Mouse (Mus musculus) cerebellum, adult 9-11 months (tissue): ENCODE results near the gene Ngef.

Source experiments
- DNase-seq: peaks from one replicate; pipeline ENCODE4 v3.0.0; 2022

The Ngef gene

GRCm38 (mm10) chr1:87562967-87563366 is 10.7 kb downstream of the Ngef start:
- no peak for DNase-seq

DNA sequence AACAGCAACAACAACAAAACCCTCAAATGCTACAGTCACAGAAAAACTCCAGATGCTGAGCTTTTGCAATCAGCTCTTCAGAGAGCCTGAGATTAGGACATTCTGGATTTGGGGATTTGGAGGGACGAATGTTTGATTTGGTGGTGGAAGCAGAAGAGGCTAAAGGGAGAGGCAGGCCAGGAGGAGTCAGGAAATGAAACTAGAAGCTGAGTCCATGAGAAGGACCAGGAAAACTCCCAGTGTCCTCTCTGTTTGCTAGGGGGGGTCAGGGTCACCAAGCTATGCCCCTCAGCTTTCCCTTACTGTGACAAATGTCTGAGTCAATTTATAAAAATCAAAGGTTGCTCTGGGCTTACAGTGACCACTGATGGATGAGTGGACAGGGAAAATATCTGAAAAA is 20.1 kb downstream of the Ngef start:
- no peak for DNase-seq

DNA sequence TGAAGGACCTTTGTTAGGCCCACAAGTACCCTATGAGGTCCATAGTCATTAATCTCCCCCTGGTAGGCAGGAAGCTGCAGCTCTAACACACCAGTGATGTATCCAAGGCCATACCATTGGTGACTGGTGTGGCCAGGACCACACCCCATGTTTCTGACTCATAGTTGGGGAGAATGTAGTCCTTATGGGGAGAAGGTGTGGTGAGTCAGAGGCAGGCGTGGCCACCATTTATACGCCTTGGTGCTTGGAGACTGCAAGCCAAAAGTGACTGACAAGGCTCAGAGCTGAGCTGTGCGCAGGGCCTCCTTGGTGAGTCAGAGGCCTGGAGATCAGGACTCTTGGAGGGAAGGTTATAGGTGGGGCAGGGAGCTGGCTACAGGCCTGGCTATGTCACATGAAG is 22.7 kb downstream of the Ngef start:
- DNase-seq, result no peak

DNA sequence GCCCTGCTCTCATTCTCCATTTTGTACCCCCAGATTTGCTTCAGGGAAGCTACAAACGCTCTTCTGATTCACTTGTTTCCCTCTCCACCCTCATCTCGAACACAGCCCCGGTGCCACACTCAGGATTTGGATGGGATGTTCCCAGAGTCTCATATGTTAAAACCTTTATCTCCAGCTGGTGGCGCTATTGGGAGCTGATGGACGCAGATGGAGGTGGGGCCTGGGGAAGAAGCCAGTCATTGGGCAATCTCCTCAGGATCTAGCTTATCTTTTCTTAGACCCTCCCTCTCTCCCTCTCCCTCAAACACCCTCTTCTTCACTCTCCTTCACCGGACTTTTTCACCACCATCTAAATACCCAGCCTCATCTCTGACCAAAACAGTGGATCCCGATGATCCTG is 32.1 kb downstream of the Ngef start:
- DNase-seq, result peak; percentile 16

DNA sequence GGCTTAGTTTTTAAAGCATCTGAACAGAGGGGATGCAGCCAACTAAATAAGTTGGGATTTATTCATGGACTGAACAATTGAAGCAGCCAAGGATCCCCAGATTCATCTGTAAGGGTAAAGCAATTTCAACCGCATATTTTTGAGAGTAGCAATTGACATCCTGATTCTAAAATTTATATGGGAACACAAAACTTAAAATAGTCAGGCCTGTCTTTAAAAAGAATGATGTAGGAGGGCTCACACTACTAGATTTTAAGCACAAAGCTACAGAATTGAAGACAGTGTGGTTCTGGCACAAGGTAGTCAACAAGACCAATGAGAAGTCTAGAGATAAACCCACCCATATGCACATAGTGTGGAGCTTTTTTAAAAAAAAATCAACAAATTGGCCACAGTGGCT is 36.7 kb downstream of the Ngef start:
- no peak for DNase-seq

DNA sequence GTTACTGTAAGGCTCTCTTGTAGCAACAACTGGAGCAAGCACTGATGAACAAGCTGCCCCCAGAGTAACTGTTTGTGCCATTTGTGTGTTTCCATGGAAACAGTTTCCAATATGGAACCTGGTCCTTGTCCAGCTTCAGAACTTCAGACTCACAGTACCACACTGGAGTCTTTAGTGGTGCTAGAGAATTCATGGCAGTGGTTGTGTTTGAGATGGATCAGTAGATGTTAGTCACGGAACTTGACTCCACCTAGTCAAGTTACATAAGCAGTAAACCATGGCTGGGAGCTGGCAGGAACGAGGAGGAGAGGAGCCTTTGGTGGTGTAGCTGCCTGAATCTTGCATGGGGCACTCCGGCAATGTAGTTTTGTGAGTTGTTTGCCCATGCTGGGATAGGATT is 39.6 kb downstream of the Ngef start:
- no peak for DNase-seq

- no peak for DNase-seq
Measured at GRCm38 (mm10) chr1:87532346-87532745, 41.3 kb downstream of the Ngef start.

- DNase-seq, result peak; percentile 30
Measured at GRCm38 (mm10) chr1:87527191-87527590, 46.5 kb downstream of the Ngef start.

DNA sequence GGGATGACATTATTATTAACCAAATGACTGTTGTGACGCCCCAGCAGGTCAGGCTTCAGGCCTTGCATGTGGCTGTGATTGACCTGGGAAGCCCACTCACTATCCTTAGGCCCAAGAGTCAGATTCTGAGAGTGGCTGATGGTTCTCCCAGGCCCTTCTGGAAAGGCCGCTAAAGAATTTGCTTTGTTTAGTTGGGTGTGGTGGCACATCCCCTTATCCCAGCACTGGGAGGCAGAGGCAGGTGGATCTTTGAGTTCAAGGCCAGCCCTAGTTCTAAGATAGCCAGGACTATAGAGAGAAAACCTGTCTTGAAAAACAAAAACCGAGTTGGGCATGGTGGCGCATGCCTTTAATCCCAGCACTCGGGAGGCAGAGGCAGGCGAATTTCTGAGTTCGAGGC is 48.6 kb downstream of the Ngef start:
- no peak for DNase-seq

- no peak for DNase-seq
Measured at GRCm38 (mm10) chr1:87521523-87521922, 52.1 kb downstream of the Ngef start.

DNA sequence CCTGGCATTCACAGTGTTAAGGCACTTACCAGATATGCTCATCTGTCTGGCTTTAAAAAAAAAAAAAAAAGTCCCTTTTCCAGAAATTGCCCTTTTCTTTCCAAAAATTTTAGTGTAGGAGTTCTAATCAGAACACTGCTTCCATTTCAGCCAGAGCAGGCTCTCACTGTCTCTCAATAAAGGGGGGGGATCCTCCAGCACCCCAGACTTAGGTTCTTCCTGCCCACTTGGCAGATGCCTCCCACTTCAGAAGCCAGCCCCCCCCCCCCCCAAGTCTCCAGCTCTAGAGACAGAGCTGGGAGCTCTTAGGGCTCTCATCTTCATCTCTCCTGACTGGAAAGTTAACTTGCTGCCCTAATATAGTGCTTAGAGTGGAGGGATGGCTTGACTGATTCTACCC is 53.2 kb downstream of the Ngef start:
- DNase-seq, result no peak

- DNase-seq, result no peak
Measured at GRCm38 (mm10) chr1:87510845-87511244, 62.8 kb downstream of the Ngef start.

DNA sequence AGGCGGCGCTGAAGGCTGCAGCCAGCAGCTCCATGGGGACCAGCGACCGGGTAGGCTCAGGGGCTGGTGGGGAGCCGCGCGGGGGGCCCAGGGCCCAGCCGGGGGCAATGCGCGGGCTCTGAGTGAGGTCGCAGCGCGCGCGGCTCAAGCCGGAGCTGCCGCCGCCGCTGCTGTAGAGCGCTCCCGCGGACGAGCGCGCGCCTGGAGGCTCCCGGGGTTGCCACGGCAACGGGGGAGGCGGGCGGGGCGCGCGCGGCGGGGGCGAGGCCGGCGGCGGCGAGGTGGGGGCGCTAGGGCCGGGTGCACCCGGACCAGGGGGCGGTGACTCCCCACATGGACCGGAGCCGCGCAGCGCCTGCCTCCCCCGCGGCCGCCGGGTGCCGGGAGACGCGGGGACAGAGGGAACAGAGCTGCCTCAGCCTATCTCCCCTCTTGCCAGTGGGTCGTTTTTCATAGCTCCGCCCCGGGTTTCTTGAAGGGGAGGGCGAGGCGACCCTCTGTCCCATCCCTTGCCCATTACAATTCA is 63.4 kb downstream of the Ngef start:
- peak; percentile 17 for DNase-seq

- DNase-seq, result peak; percentile 14
Measured at GRCm38 (mm10) chr1:87509561-87510165, 64.0 kb downstream of the Ngef start, which contains the start of gene Neu2. Neu2 (plus strand) TSS chr1:87509889.

- DNase-seq, result no peak
Measured at GRCm38 (mm10) chr1:87508591-87509560, 64.8 kb downstream of the Ngef start.

DNA sequence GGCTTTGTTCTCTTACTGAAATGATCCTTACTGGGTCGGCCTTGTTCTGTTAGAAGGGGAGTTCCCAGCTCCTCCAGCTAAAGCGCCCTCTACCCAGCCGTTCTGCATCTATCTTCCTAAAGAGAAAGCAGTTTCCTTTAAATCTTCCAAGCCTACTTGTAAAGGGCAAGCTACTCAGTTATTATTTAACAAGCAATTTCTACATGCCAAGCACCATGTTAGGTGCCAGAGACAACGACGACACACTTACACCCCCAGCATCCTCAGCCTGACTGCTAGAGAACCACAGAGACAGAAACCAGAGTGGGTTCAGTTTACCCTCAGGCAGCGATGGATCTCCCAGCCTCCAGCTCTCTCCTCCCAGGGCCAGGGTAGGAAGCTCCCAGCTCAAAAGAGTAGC is 65.8 kb downstream of the Ngef start:
- DNase-seq, result no peak

DNA sequence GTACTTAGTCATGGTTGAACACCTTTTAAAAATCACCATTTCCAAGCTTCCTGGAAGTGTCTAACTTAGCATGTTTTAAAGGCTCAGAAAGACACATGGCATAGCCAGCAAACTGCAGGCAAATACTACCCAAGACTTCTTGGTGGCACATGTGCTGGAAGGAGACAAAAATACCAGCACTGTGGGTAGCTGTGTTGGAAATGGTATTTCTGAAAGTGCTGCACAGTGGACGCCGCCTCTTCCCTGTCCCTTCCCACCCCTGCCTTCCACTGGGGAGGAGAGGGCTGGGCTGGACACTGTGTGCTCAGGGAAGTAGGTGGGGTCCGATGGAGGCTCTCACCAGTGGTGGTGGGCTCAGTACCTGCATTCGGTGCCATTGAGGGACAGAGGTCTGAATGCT is 68.1 kb downstream of the Ngef start:
- no peak for DNase-seq

DNA sequence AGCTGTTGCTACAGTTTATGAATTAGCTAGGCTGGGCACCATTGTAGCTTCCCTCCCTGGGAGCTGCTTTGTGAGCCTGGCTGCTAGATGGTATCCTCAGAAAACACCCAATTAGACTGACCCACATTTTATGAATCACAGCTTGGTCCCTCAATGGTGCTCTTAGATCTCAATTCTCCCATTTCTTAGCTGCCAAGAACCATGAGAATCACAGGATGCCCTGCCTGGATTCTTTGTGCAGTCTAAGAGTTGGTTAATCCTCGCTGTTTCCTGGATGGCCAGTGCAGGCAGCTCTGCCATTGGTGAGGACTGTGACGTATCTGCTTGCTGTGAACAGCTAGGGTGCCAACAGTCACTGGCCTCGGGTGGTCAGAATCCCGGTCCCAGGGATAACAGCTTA is 80.1 kb downstream of the Ngef start:
- DNase-seq, result no peak

DNA sequence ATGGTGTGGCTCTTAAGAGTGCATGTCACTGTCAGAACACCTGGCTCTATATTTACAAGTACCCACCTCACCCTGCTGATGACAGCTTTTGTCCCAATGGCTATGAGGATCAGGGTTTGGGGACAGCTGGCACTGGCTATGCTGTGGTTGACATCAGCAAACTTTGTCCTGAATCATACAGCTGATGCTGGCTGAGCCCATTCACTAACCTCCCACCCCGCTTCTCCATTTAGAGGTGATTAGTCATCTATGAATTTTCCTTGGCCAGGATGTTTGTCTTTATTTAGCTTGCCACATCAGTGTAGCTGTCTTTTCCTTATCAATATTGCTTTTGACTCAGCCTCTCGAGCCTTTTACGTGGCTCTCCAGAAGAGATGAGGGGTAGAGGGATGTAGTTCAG is 81.4 kb downstream of the Ngef start:
- no peak for DNase-seq

DNA sequence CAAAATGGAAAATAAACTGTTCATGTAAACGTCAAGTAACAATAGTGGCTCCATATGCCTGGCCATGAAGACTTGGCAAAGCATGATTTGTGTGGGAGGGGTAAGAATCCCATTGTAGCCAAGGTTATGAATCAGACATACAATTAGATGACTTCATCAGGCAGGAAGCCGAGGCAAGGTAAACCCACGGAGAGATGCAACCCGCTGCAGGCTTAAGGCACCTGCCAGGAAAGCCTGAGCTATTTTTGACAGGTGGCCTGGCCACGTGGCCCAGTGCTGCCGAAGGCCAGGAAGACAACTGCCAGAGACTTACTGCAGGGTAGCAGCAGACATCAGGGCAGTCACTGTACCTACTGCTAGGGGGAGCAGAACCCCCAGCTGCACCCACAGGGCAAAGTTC is 87.3 kb downstream of the Ngef start:
- DNase-seq, result peak; percentile 96

DNA sequence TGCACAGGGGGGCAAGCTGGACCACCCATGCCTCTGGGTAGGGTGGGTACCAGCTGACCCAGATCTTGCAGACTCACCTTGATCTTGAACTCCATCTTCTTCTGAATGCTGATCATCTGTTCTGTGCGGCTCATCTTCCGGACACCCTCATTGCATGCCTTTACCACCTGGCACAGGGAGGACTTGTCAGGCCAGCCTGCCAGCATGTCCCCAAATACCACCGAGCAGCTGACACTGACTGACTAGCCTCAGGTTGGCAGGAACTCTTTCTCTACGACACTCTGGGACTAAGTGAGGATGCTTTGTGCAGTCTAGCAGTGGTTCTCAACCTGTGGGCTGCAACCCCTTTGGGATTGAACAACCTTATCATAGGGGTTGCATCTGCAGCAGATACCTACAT is 91.1 kb downstream of the Ngef start:
- DNase-seq, result no peak

- DNase-seq, result no peak
Measured at GRCm38 (mm10) chr1:87475076-87475895, 98.4 kb downstream of the Ngef start.

DNA sequence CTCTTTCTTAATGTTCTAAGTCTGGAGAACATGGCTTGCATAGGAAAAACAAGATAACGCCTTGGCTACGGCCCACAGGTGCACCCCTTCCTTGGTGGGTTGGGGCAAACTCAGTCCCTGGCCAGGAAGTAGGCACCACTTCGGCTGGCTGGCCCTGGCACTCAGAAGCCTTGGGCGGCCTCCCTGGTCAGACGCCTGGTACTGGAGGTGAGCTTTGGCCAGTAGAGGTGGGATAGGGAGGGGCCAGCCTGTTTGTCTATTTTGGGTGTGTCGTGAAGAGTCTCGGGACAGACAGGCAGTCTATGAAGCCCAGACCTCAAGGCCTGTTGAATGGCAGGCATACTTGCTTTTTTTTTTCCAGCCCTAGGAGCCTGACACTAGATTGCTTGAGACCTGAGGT is 101.1 kb downstream of the Ngef start:
- no peak for DNase-seq
